Mouse (Mus musculus) neural tube, embryonic 12.5 days (tissue): ENCODE data around the gene Ciao1. TPM values are rescaled to one million over a fixed set of nuclear protein-coding genes. Genes with fewer than 3 reads are reported as not detected.

Experiments used
- ATAC-seq: fragments of 200-750 bp; cut with Nextera tagmentation; 2 replicates; pipeline ENCODE4 v1.8.0; 2017; ENCODE audit warnings: low read depth, mild to moderate bottlenecking, moderate TSS enrichment, moderate library complexity; ENCODE audit not compliant: low FRiP score
- H3K27ac ChIP-seq: fragments of 300-500 bp; sonication (generic); 2 replicates; pipeline ENCODE4 v1.5.1; 2016
- H3K27me3 ChIP-seq: fragments of 300-500 bp; sonication (generic); replicated peaks from 2 replicates; pipeline ENCODE4 v1.6.1; 2016; ENCODE audit warnings: mild to moderate bottlenecking
- H3K36me3 ChIP-seq: fragments of 300-500 bp; sonication (generic); 2 replicates; pipeline ENCODE4 v1.6.1; 2016; ENCODE audit warnings: mild to moderate bottlenecking
- H3K4me1 ChIP-seq: fragments of 300-500 bp; sonication (generic); 2 replicates; pipeline ENCODE4 v1.6.1; 2016
- H3K4me2 ChIP-seq: fragments of 300-500 bp; sonication (generic); replicated peaks from 2 replicates; pipeline ENCODE4 v1.6.1; 2016; ENCODE audit warnings: mild to moderate bottlenecking
- H3K4me3 ChIP-seq: fragments of 300-500 bp; sonication (generic); 2 replicates; pipeline ENCODE4 v1.5.1; 2016
- H3K9ac ChIP-seq: fragments of 300-500 bp; sonication (generic); 2 replicates; pipeline ENCODE4 v1.6.1; 2016; ENCODE audit warnings: mild to moderate bottlenecking
- H3K9me3 ChIP-seq: fragments of 300-500 bp; sonication (generic); 2 replicates; pipeline ENCODE4 v1.6.1; 2016; ENCODE audit warnings: mild to moderate bottlenecking
- WGBS: fragments of 180-500 bp; shearing (Covaris S2); methylation state at CpG from one replicate; pipeline ENCODE4 v1.1.7; 2016; 5-methylcytosine and 5-hydroxymethylcytosine counted together
- polyA plus RNA-seq: library from polyadenylated mRNA; unstranded; fragments of >200 nt; fragmentation: Nextera tagmentation; extraction: Ambion mirVana; gene quantifications from 2 replicates; pipeline ENCODE4 v1.2.1, GENCODE M21; 2016

Gene Ciao1
- polyA plus RNA-seq, 1 experiment from 2014 or later, result 64.1 TPM

- H3K4me1 ChIP-seq, result peaks cover 10% of the 10 kb centered on the region; the same call in 1 of the 2 replicates
- peak within 1 kb of the TSS; percentile 91 for H3K9ac ChIP-seq
- peak within 1 kb of the TSS; percentile 94 for H3K4me3 ChIP-seq
- no peaks in the 10 kb centered on the region for H3K9me3 ChIP-seq
- peak within 1 kb of the TSS; percentile 70 for H3K4me2 ChIP-seq
- no peaks in the 10 kb centered on the region for H3K36me3 ChIP-seq
- H3K27ac ChIP-seq, result peak within 1 kb of the TSS; percentile 82
- peak; percentile 100 for ATAC-seq
- WGBS, result under 1% methylated on average over 49 of the region's 49 CpGs
- H3K27me3 ChIP-seq, result no peaks in the 10 kb centered on the region
These were observed 22.1 kb upstream of the Ciao1 start, which contains the start of gene Stard7 for GRCm38 (mm10) chr2:127269491-127270299. Gene Stard7 (plus strand): TSS chr2:127270218.

GRCm38 (mm10) chr2:127267854-127268253 lies 20.2 kb upstream of the Ciao1 start:
- H3K36me3 ChIP-seq, result no peaks in the 10 kb centered on the region
- H3K27ac ChIP-seq, result no peak overlapping the region
- WGBS, result 51% methylated on average over 4 of the region's 4 CpGs
- ATAC-seq, result no peak
- H3K27me3 ChIP-seq, result no peaks in the 10 kb centered on the region
- H3K4me1 ChIP-seq, result peaks cover 9% of the 10 kb centered on the region; the same call in 1 of the 2 replicates
- no peak overlapping the region for H3K4me2 ChIP-seq
- H3K9ac ChIP-seq, result no peak overlapping the region
- H3K4me3 ChIP-seq, result no peak overlapping the region
- no peaks in the 10 kb centered on the region for H3K9me3 ChIP-seq

GRCm38 (mm10) chr2:127262480-127262879 lies 14.9 kb upstream of the Ciao1 start:
- Histone ChIP-seq H3K4me2 (no peak overlapping the region), H3K4me3 (no peak overlapping the region), H3K27me3 (no peaks in the 10 kb centered on the region), H3K27ac (no peak overlapping the region), H3K9ac (no peak overlapping the region), H3K36me3 (peaks cover 27% of the 10 kb centered on the region), H3K4me1 (no peaks in the 10 kb centered on the region), H3K9me3 (no peaks in the 10 kb centered on the region)
- no peak for ATAC-seq

GRCm38 (mm10) chr2:127259340-127259739 lies 11.7 kb upstream of the Ciao1 start:
- no peaks in the 10 kb centered on the region for H3K4me1 ChIP-seq
- no peaks in the 10 kb centered on the region for H3K27me3 ChIP-seq
- 96% methylated on average over 5 of the region's 5 CpGs for WGBS
- no peak for ATAC-seq
- no peak overlapping the region for H3K9ac ChIP-seq
- H3K4me2 ChIP-seq, result no peak overlapping the region
- no peaks in the 10 kb centered on the region for H3K9me3 ChIP-seq
- H3K4me3 ChIP-seq, result no peak overlapping the region
- peaks cover 44% of the 10 kb centered on the region for H3K36me3 ChIP-seq
- no peak overlapping the region for H3K27ac ChIP-seq

- Histone ChIP-seq H3K27ac (no peak overlapping the region), H3K9me3 (no peaks in the 10 kb centered on the region), H3K4me3 (no peak overlapping the region), H3K4me2 (no peak overlapping the region), H3K36me3 (peaks cover 44% of the 10 kb centered on the region), H3K4me1 (no peaks in the 10 kb centered on the region; the same call in 1 of the 2 replicates), H3K9ac (no peak overlapping the region), H3K27me3 (no peaks in the 10 kb centered on the region)
- no peak for ATAC-seq
- WGBS, result 88% methylated on average over 6 of the region's 6 CpGs
These were observed 7.7 kb upstream of the Ciao1 start for GRCm38 (mm10) chr2:127255294-127255693.

- Histone ChIP-seq H3K36me3 (peaks cover 41% of the 10 kb centered on the region), H3K4me2 (no peak overlapping the region), H3K4me1 (no peaks in the 10 kb centered on the region; the same call in 1 of the 2 replicates), H3K9me3 (no peaks in the 10 kb centered on the region), H3K4me3 (no peak overlapping the region), H3K27me3 (no peaks in the 10 kb centered on the region), H3K27ac (no peak overlapping the region), H3K9ac (no peak overlapping the region)
- 84% methylated on average over 3 of the region's 3 CpGs for WGBS
- ATAC-seq, result no peak
These were observed 7.1 kb upstream of the Ciao1 start for GRCm38 (mm10) chr2:127254604-127255134.

- 87% methylated on average over 5 of the region's 5 CpGs for WGBS
- Histone ChIP-seq H3K27me3 (no peaks in the 10 kb centered on the region), H3K4me2 (no peak overlapping the region), H3K9me3 (no peaks in the 10 kb centered on the region), H3K9ac (no peak overlapping the region), H3K36me3 (peaks cover 23% of the 10 kb centered on the region), H3K4me3 (no peak overlapping the region), H3K27ac (no peak overlapping the region), H3K4me1 (peaks cover 12% of the 10 kb centered on the region)
- no peak for ATAC-seq
These were observed 5.2 kb upstream of the Ciao1 start for GRCm38 (mm10) chr2:127252787-127253186.

GRCm38 (mm10) chr2:127251880-127252527 lies 4.4 kb upstream of the Ciao1 start:
- H3K27me3 ChIP-seq, result no peaks in the 10 kb centered on the region
- WGBS, result 92% methylated on average over 3 of the region's 3 CpGs
- H3K27ac ChIP-seq, result no peak overlapping the region
- H3K36me3 ChIP-seq, result peaks cover 15% of the 10 kb centered on the region
- no peak overlapping the region for H3K4me2 ChIP-seq
- no peaks in the 10 kb centered on the region for H3K9me3 ChIP-seq
- H3K4me1 ChIP-seq, result peaks cover 13% of the 10 kb centered on the region
- no peak overlapping the region for H3K9ac ChIP-seq
- no peak overlapping the region for H3K4me3 ChIP-seq
- ATAC-seq, result no peak

- H3K4me3 ChIP-seq, result no peak overlapping the region
- no peak overlapping the region for H3K27ac ChIP-seq
- H3K4me1 ChIP-seq, result peaks cover 18% of the 10 kb centered on the region
- H3K36me3 ChIP-seq, result peaks cover 9% of the 10 kb centered on the region
- H3K4me2 ChIP-seq, result no peak overlapping the region
- no peak overlapping the region for H3K9ac ChIP-seq
- ATAC-seq, result no peak
- no peaks in the 10 kb centered on the region for H3K9me3 ChIP-seq
- WGBS, result 83% methylated on average over 3 of the region's 3 CpGs
- no peaks in the 10 kb centered on the region for H3K27me3 ChIP-seq
These were observed 3.8 kb upstream of the Ciao1 start for GRCm38 (mm10) chr2:127251457-127251856.

- no peak for ATAC-seq
- Histone ChIP-seq H3K9me3 (no peaks in the 10 kb centered on the region), H3K9ac (no peak overlapping the region), H3K4me2 (no peak overlapping the region), H3K27me3 (no peaks in the 10 kb centered on the region), H3K36me3 (peaks cover 13% of the 10 kb centered on the region), H3K27ac (no peak overlapping the region), H3K4me1 (peaks cover 20% of the 10 kb centered on the region), H3K4me3 (no peak overlapping the region)
- 94% methylated on average over 9 of the region's 9 CpGs for WGBS
These were observed 2.8 kb upstream of the Ciao1 start for GRCm38 (mm10) chr2:127250291-127251008.

GRCm38 (mm10) chr2:127248334-127249004 lies 853 bp upstream of the Ciao1 start:
- Histone ChIP-seq H3K27me3 (no peaks in the 10 kb centered on the region), H3K27ac (peak overlapping the region; percentile 42; the same call in 1 of the 2 replicates), H3K9ac (peak overlapping the region; percentile 83), H3K4me1 (peaks cover 20% of the 10 kb centered on the region), H3K4me2 (peak overlapping the region; percentile 100), H3K4me3 (peak overlapping the region; percentile 90), H3K9me3 (no peaks in the 10 kb centered on the region), H3K36me3 (peaks cover 31% of the 10 kb centered on the region)
- under 1% methylated on average over 39 of the region's 39 CpGs for WGBS
- ATAC-seq, result peak; percentile 77
